Mouse (Mus musculus): Measurements from ENCODE around the gene Fam25c.

Gene Fam25c

DNA sequence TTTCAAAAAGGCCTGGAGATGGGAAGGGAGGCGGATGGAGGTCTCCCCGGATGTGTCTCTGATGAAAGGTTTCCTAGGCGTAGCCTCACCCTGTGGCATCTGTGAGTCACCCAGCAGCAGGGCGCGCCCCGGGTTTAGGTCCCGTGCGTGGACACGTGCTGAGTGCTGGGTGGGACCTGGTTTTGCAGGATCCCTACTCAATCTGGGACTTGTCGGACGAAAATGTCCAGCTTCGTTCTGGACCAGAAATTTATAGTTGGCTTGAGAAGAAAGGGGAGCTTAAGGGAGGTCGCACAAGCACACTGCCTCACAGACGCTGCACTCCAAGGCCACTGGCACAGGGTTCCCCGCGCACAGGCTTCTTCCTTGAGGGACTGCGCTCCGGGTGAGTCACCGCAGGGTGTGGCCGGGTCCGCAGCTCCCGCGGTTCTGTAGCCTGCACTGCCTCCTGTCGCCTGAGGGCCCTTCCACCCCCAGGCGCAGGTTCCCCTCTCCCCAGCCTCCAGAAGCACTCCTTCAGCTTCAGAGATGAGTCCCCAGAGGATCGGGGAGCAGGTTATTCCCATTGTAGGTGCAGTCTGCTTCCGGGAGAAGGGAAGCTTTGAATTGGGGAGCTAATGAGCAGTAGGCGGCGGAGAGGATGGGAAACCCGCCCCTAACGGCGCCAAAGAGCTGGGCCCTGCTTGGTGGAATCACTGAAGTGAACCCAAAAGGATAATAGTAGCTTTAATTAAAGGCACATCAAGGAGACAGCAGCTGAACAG, 8.4 kb upstream of the Fam25c start:
- in situ Hi-C loops (cut with MboI, MseI) = no loop called here

DNA sequence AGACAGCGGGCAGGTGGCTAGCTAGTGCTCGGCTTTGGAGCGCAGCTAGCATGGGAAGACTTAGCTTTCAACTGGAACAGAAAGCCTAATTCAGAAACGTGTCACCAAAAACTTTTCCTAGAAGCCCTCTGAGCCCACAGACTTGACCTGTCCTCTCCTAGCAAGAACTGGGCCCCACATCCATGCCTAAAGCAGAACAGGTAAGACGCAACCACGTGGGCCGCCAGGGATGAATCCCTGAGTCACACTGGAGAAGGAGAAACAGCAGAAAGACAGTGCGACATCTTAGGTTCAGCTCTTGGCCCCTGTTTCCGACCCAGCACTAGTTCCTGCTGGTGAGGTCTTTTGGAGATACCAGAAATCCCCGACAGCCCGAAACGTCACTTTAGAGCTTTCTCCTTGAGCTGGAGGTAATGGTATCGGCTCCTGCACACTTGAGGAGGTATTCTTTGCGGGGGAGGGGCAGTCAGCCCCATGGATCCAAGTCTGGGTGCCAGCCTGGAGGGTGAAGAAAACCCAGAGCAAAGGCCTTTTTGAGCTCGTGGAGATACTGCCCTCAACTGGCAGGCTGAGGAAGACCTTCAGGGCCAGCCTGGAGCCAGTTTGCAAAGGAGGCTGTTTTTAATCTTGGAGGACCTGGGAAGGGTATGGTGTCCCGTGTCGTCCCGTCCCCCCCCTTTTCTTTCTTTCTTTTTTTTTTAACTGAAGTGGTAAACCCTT, 7.7 kb upstream of the Fam25c start:
- in situ Hi-C loops (cut with MboI, MseI) = no loop called here

DNA sequence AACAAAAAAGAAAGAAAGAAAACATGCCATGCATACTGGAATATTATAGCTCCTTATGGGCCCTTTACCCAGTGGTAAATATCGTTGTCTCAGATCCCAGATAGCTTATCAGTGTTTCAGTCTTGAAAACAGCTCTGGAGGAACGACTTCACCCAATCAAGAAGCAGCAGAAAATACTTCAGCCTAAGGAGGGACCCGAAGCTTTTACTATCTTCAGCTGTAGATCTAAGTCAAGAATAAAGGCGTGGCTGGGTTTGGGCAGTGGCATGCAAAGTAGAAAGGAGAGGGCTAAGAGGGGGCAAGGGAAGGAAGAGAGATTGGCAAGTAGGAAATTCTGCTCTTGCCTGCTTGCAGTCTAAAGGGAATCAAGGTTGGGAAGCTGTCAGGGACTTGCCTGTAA, 6.9 kb upstream of the Fam25c start:
- in situ Hi-C loops (cut with MboI, MseI) = no loop called here

DNA sequence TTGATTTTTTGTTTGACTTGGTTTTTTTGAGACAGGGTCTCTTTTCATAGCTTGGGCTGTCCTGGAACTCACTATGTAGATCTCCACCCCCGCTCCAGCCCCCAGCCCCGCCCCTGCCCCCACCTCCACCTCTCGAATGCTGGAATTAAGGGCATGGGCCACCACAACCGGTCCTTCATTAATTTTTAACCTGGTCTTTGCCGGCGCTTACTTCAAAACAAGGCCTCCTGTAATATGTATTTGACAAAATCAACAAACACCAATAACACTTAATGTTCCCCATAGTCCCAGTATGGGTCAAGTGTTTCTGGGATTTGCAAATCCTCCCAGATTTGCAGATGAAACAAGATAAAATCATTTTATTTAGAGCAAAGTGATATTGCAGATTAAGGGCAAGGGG, 5.0 kb upstream of the Fam25c start:
- in situ Hi-C loops (cut with MboI, MseI) = no loop called here

DNA sequence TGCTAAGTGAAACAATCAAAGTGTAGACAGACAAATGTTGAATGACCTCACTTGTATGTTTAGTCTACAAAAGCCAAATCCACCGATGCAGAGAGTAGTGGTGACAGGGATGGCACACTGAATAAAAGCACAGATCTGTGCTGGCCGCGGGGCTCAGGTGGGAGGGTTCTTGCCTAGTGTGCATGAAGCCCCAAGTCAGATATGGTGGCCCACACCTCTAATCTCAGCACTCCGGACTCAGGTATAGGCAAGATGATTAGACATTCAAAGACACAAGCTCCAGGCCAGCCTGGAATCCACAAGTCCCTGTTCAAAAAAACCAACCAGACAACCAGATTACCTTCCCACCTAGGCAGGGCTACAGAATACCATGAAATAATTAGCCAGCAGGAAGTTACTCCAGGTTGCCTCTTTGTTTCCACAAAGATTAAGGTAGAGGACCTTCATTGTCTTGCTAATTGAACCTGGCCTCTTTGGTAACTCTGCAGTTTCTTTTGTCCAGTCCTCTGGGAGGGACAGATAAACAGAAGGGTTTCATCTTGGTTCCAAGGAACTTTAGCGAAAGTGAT, 4.5 kb upstream of the Fam25c start:
- in situ Hi-C loops (cut with MboI, MseI) = no loop called here

DNA sequence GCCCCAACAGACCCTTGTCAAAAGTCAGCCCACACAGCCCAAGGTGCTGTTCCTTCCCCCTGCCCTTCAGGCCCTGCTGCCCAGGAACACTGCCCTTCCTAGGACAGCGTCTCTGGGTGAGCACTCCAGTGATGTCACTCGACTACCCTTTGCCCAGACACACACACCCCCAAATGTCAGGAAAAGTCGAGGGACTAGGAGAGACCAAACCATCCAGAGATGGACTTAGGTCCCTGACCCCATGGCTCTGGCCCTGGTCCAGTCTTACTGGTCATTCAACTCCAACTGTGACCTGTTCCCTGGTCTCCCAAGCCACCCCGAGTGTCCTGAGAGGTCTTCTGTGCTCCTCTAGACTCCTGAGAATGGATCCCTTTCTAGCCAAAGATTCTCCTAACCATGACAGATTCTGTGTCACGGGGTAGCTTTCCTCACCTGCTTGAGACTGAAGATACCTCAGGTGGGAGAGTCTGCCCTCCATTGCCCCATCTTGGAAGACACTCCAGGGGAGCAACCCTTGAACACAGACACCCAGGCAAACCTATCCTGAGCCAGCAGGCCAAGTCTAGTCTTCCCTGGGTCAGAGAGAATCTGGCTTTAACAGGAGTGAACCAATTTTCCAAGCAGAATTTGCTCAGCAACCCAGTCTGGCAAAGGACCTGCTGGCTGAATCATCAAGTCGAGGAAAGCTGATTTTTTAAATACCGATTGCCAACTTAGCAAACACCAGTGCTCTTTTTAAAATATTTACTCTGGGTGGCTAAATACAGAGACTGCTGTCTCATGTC, 2.6 kb upstream of the Fam25c start:
- in situ Hi-C loops (cut with MboI, MseI) = no loop called here

DNA sequence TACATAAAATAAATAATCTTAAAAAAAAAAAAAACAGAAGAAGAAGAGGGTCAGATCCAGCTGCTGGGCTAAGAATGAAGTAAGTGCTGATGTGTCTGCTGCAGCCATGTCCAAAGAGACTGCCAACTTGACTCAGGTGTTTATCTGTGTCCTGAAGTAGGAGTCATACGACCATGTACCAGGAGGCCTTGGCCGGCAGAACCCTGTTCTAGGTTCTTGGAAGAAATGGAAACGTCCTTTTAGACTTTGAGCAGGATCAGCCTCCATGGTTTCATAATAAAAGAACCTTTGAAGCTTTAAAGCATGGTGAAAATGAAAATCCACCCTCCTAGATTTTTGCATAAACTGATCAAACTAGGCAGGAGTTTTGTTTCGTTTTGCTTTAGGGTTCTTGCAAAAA, 777 bp downstream of the Fam25c start:
- in situ Hi-C loops (cut with MboI, MseI) = no loop called here

DNA sequence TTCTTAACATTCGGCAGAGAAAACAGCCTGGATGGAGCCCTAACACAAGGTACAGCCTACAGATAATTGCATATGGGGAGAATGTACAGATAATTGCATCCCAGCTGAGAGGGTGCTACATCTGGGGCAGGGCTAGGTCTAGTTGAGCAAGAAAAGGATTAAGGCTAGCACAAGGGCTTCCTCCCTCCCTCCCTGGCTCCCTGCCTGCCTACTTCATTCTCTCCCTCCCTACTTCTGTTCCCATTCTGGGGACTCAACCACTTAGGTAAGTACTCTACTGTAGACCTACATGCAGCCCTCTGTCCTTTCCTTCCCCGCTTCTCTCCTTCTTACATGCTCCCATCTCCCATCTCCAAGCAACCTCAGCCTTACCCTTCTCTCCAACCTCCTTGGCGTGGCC, 1.9 kb downstream of the Fam25c start:
- in situ Hi-C loops (cut with MboI, MseI) = no loop called here

DNA sequence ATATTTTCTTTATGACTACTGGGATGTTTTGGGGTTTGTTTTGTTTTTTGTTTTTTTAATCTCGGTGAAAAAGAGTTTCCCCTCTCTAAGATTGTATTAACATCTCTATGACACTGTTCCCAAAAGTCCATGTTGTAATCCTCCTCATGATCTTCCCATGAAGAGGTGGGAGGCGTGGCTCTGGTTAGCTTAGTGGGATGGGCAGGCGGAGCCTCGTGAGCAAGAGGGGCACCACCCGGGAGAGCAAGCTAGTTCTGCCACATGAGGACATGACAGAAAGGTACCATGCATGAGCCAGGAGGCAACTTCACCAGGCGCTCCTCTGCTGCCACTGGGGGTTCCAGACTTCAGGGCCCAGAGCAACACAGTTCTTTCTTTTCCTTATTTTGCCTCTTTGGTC, 2.7 kb downstream of the Fam25c start:
- in situ Hi-C loops (cut with MboI, MseI) = no loop called here

DNA sequence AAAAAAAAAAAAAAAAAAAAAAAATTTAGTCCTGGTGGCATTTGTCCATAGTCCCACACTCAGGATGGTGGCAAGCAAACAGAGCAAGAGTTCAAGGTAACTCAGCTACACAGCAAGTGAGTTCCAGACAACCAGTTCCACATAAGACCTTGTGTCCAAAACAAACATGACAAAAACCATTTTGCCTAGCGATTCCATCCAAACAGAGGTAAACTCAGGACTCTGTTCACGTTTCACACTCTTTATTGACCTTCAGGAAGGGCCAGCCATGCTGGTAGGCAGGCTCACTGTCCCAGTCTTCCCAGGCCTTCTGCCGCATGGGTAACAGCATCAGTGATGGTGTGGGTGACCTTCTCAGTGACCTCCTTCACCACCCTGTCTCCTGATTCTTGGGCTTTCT, 3.6 kb downstream of the Fam25c start:
- in situ Hi-C loops (cut with MboI, MseI) = no loop called here

DNA sequence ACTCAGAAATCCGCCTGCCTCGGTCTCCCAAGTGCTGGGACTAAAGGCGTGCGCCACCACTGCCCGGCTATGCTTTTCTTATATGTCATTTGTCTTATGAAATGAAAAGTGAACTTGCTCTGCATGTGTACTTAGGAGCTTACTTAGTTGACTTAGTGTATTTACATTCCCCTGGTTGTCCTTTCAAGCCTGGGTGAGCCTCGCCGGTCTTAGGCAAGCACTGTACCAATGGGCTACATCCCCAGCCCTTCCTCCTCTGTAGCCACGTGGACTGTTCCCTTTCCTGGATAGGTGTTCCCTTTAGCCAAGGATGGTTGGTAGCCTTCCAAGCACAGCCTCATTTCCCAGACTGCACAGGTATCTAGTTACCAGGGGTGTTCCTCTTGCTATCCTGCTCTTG, 6.2 kb downstream of the Fam25c start:
- in situ Hi-C loops (cut with MboI, MseI) = no loop called here

DNA sequence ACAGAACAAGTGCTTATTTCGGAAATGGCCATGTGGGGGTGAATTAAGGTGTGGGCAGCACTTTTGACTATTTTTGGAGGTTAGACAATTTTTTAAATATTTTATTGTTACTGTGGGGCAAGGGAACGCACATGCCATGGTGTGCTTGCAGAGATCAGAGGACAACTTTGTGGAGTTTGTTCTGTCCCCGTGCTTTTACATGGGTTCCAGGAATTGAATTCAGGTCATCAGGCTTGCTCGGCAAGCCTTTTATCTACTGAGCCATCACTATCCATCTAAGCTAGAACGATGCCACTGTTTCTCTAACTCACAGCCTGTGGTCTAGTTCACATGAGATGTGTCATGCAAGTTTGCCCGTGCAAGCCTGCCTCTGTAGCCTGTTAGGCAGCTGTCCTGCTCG, 6.9 kb downstream of the Fam25c start:
- in situ Hi-C loops (cut with MboI, MseI) = no loop called here

DNA sequence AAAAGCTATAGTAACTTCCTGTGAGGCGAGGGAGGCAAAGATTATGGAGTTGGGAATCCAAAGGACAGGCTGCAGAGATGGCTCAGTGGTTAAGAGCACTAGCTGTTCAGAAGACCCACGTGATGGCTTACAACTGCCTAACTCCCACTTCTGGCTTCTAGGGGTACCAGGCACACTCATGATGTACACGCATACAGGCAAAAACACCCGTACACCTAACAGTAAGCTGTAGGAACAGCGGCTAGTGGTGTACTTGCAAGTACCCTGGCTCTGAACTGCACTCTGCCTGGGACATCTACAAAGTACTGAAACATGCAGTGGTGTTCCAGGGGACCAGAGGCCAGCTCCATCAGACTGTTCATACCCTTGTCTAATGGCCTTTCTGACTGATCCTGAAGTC, 8.1 kb downstream of the Fam25c start:
- in situ Hi-C loops (cut with MboI, MseI) = no loop called here

DNA sequence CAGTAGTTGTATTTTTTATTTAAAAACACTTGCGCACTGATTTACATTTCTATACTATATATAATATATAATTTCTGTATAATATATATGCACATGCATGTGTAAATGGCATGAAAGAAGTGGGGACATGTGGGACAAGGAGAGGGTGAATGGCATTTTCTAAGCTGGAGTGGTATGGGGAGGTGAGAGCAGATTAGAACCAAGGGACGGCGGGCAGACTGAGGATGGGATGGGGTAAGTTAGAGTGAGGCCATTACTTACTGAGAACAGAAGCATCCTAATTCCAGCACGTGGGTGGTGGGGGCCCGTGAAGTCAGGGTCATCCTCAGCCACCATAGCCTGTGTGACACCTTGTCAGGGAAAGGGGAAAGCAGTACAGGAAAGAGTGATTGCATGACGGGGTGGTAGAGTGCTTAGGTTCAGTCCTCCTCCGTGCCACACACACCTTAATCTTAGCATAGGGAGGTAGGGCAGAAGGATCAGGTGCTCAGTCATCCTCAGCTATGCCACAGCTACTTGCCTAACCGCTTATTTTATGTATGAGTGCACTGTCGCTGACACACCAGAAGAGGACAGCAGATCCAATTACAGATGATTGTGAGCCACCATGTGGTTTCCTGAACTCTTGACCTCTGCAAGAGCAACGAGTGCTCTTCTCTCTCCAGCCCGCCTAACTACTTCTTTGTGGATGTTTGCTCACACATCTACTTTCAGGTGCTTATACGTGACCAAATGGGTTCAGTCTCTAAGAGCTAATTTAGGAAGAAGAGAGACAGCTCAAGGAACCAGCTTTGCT, 9.3 kb downstream of the Fam25c start:
- in situ Hi-C loops (cut with MboI, MseI) = no loop called here

DNA sequence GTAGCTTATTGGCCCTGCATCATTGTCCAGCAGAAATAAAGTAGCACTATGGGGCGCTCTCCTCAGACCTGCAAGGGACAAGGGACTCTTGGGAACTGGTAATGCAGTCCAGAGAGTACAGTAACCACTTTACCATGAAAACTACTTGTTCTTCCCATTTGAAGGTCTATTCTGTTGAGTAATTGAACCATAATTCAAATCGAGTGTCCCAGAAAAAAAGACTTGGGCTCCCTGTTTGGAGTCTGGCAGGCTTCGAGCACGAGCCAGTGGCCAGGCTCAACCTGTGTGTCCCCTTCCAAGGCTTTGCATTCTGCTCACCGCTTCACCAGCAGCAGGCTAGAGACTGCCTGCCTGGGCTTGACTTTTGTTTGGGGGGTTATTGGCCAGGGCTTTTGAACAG, 10.9 kb downstream of the Fam25c start:
- in situ Hi-C loops (cut with MboI, MseI) = no loop called here

DNA sequence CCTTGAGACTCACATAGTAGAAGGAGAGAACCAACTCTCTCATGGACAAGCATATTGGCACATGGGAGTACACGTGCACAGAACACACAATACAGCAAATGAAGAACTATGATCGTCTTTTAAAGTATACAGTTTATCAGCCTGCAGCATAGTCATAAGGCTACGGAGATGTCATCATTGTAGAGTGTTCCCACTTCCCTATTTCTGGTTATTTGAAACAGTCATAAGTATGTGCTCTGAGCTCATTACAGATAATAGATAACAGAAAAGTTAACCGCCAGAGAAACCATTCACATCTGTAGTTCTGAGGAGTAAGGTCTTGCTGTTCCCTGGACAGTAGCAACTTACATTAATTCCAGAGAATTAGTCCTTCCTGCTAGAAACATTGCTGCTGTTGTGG, 12.2 kb downstream of the Fam25c start:
- in situ Hi-C loops (cut with MboI, MseI) = no loop called here

DNA sequence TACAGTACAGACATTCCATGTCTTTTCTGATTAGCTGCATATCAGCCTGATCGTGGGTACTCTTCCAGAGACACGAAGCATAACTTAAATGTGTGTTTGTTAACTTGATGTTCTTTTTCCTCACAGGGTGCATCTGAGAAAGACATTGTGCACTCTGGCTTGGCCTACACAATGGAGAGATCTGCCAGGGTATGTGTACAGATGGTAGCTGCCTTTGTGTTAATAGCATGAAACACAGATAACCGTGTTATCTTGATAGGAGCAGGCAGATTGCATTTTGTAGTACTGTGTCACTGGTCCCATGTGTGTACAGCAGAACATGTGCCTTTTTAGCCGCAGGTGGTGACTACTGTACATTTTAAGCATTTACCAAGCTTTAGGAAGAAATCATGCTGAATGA, 13.2 kb downstream of the Fam25c start:
- in situ Hi-C loops (cut with MboI, MseI) = no loop called here

DNA sequence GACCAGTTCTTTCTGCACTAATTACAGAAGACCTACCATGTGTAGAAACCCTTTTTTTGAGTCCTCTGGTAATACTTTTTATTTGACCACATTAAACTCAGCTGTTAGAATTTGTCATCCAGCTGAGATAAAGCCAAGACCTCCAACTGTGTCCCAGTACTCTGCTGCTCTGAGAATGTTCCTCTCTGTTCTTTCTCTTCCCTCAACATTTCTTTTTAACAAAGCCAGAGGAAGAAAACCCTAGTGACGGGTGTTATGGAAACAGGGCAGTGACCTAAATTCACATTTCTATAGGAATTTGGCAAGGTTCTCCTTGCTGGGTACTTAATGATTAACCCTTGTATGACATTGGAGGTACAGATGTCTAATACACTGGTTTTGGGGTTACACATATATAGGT, 15.8 kb downstream of the Fam25c start:
- in situ Hi-C loops (cut with MboI, MseI) = loop anchor here (10.0 kb wide), 1 partner anchor 1825 kb away; the partner anchor contains the start of gene Ercc6

DNA sequence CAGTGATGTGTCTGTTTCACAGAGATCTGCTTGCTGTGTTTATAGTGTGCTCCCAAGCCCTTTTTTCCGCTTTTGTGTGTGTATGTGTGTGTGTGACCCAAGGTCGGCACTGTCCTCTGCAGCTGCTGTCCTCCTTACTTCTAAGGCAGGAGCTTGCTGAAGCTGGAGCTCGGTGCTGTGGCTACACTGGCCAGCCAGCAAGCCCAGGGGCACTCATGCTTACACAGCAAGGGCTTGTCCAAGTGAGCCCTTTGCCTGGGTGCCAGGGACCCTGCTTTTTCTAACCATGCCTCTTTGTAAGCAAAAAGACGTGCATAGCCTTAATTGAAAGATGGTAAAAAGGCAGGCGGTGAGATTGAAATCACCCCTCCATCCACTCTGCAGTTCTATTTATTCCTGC, 22.8 kb downstream of the Fam25c start:
- in situ Hi-C loops (cut with MboI, MseI) = loop anchor here (10.0 kb wide), 1 partner anchor 1818 kb away; the partner anchor contains the start of gene Ercc6

DNA sequence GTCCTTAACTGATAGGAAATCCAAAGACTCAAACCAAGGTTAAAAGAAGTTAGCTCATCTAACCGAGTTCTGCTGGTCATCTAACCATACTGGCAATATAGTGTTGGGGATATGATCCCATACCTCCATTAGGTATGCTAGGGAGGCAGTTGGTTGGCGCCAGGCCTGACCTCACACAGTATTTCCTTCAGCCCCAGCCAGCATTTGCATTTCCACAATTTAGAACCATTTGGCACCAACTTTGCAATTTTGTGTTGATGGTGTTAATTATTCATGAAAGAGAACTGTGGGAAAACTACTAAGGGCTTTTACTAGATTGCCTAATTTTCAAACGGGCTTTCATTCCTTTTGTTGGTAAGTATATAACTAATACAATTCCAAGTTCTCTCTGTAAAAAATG, 23.3 kb downstream of the Fam25c start:
- in situ Hi-C loops (cut with MboI, MseI) = loop anchor here (10.0 kb wide), 1 partner anchor 1817 kb away; the partner anchor contains the start of gene Ercc6

DNA sequence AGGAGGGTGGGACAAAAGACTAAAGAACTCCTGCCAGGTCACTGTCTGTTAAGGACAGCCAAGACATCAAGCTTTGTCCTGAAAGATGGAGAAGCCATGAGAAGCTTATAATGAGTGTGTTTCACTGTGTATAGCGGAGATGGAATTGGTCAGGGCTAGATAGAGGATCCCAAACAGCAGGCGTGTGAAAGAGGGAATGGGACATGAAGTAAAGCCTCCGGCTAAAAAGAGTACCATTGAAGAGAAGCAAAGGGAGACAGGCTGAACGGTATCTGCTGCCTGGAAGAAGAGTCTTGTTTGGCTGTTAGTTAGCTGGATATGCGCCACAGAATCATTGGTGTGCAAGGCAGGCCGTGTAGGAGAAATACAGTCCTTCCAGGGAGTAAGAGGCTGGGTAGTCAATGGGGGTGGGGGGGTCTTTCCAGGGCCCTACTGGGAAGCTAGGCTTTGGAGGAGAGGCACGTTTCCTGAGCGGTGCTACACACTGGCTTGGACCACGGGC, 24.5 kb downstream of the Fam25c start:
- in situ Hi-C loops (cut with MboI, MseI) = loop anchor here (10.0 kb wide), 1 partner anchor 1816 kb away; the partner anchor contains the start of gene Ercc6
